Mouse (Mus musculus): ENCODE measurements around the gene Atrip. TPM values are rescaled to one million over a fixed set of nuclear protein-coding genes. Genes with fewer than 3 reads are reported as not detected.
A peak's percentile ranks its signal among the peaks of the same experiment; 100 is the strongest.

Gene Atrip
- polyA plus RNA-seq, 1 experiment: not detected

GRCm38 (mm10) chr9:109038086-109038895, 35.6 kb downstream of the Atrip start, which contains the start of gene Shisa5:
TSS of gene Shisa5 (plus strand) at chr9:109038565.
- H3K27ac ChIP-seq (ENCODE audit: insufficient read depth, low read depth, low read length): peak within 1 kb of the TSS; percentile 3; the same call in 1 of the 2 replicates
- no peak for TF ChIP-seq POLR2A (IDR thresholded peaks at IDR 0.05; ENCODE audit: insufficient read depth, low read depth, low read length)
- no peak for TF ChIP-seq CTCF (IDR thresholded peaks at IDR 0.05; ENCODE audit: insufficient read depth, low read depth, low read length)
- H3K4me3 ChIP-seq (ENCODE audit: insufficient read depth, low read depth, low read length): peak within 1 kb of the TSS; percentile 73
- 1% methylated on average over 40 of the region's 40 CpGs for WGBS
- peaks cover 11% of the 10 kb centered on the region for H3K4me1 ChIP-seq (ENCODE audit: control insufficient read depth, insufficient read depth, low read length)

- no peak overlapping the region for H3K27ac ChIP-seq (ENCODE audit: insufficient read depth, low read depth, low read length)
- H3K4me1 ChIP-seq (ENCODE audit: control insufficient read depth, insufficient read depth, low read length): no peaks in the 10 kb centered on the region
- TF ChIP-seq POLR2A (IDR thresholded peaks at IDR 0.05; ENCODE audit: insufficient read depth, low read depth, low read length) (no peak), CTCF (IDR thresholded peaks at IDR 0.05; ENCODE audit: insufficient read depth, low read depth, low read length) (no peak)
- no peak overlapping the region for H3K4me3 ChIP-seq (ENCODE audit: insufficient read depth, low read depth, low read length)
- 82% methylated on average over 6 of the region's 6 CpGs for WGBS
These were observed 41.5 kb downstream of the Atrip start for GRCm38 (mm10) chr9:109032435-109032834.

- no peak for TF ChIP-seq POLR2A (IDR thresholded peaks at IDR 0.05; ENCODE audit: insufficient read depth, low read depth, low read length)
- TF ChIP-seq CTCF (IDR thresholded peaks at IDR 0.05; ENCODE audit: insufficient read depth, low read depth, low read length): no peak
- Histone ChIP-seq H3K4me1 (ENCODE audit: control insufficient read depth, insufficient read depth, low read length) (no peaks in the 10 kb centered on the region), H3K4me3 (ENCODE audit: insufficient read depth, low read depth, low read length) (no peak overlapping the region), H3K27ac (ENCODE audit: insufficient read depth, low read depth, low read length) (no peak overlapping the region)
- 92% methylated on average over 8 of the region's 8 CpGs for WGBS
These were observed 42.2 kb downstream of the Atrip start for GRCm38 (mm10) chr9:109031686-109032085.

DNA sequence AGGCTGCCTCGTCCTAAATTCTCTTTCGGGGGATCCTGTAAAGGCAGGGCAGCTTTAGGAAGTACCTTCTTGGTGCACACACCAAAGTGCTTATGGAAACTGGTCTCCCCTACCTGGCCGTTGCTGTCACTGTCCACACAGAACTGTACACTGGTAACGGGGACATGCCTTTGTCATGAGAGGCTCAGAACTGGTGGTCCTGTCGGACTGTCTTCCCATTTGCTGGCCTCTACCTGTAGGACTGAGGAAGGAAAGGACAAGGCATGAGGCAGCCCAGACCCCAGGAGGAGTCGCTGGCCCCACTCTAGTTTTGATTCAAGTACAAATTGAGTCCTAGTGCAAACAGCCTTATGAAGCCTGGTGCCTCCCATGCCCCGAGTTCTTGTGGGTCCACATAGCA, 42.9 kb downstream of the Atrip start:
- no peaks in the 10 kb centered on the region for H3K4me1 ChIP-seq (ENCODE audit: control insufficient read depth, insufficient read depth, low read length)
- 90% methylated on average over 7 of the region's 7 CpGs for WGBS
- H3K27ac ChIP-seq (ENCODE audit: insufficient read depth, low read depth, low read length): no peak overlapping the region
- TF ChIP-seq POLR2A (IDR thresholded peaks at IDR 0.05; ENCODE audit: insufficient read depth, low read depth, low read length): no peak
- no peak for TF ChIP-seq CTCF (IDR thresholded peaks at IDR 0.05; ENCODE audit: insufficient read depth, low read depth, low read length)
- no peak overlapping the region for H3K4me3 ChIP-seq (ENCODE audit: insufficient read depth, low read depth, low read length)

DNA sequence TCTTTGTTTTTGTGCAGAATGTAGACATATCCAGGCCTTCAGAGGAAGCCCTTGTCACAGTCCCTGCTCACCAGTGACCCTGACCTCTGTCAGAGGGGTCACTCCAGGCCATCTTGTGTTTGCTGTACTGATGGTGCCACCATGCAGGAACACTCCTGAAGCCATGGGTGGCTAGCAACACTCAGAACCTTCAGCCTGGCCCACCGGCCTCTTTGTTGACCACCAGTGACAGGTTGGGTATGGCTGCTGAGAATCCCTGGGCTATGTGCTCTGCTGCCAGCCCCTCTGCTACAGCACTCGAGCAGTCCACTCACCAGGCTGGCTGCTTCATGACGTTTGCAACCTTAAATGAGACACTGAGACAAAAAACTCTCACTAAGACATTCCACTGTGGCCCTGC, 43.6 kb downstream of the Atrip start:
- no peaks in the 10 kb centered on the region for H3K4me1 ChIP-seq (ENCODE audit: control insufficient read depth, insufficient read depth, low read length)
- no peak overlapping the region for H3K27ac ChIP-seq (ENCODE audit: insufficient read depth, low read depth, low read length)
- TF ChIP-seq POLR2A (IDR thresholded peaks at IDR 0.05; ENCODE audit: insufficient read depth, low read depth, low read length) (no peak), CTCF (IDR thresholded peaks at IDR 0.05; ENCODE audit: insufficient read depth, low read depth, low read length) (no peak)
- H3K4me3 ChIP-seq (ENCODE audit: insufficient read depth, low read depth, low read length): no peak overlapping the region
- 71% methylated on average over 3 of the region's 3 CpGs for WGBS

GRCm38 (mm10) chr9:109028919-109029318, 45.0 kb downstream of the Atrip start:
- Histone ChIP-seq H3K4me3 (ENCODE audit: insufficient read depth, low read depth, low read length) (no peak overlapping the region), H3K4me1 (ENCODE audit: control insufficient read depth, insufficient read depth, low read length) (no peaks in the 10 kb centered on the region), H3K27ac (ENCODE audit: insufficient read depth, low read depth, low read length) (no peak overlapping the region)
- TF ChIP-seq CTCF (IDR thresholded peaks at IDR 0.05; ENCODE audit: insufficient read depth, low read depth, low read length): no peak
- TF ChIP-seq POLR2A (IDR thresholded peaks at IDR 0.05; ENCODE audit: insufficient read depth, low read depth, low read length): no peak
- WGBS: 82% methylated on average over 5 of the region's 5 CpGs

DNA sequence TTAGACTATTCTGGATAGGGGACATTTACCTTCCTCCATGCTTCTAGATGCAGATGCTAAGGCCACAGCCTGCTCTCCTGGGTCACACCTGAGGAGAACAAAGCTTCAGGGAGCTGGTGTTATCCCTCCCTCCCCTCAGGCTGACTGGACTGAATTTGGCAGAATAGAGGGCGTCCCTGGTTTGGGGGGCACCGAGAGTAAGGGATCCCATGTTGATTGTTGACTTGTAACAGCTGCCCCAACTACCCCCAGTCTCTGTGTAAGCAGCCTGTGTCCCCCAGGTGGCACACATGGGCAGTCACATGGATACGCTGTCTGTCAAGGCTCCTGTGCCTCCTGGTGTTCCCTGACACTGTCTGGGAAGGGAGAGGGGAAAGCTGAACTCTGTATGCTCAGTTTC, 45.5 kb downstream of the Atrip start:
- Histone ChIP-seq H3K4me1 (ENCODE audit: control insufficient read depth, insufficient read depth, low read length) (no peaks in the 10 kb centered on the region), H3K27ac (ENCODE audit: insufficient read depth, low read depth, low read length) (no peak overlapping the region), H3K4me3 (ENCODE audit: insufficient read depth, low read depth, low read length) (no peak overlapping the region)
- WGBS: 90% methylated on average over 3 of the region's 3 CpGs
- no peak for TF ChIP-seq CTCF (IDR thresholded peaks at IDR 0.05; ENCODE audit: insufficient read depth, low read depth, low read length)
- no peak for TF ChIP-seq POLR2A (IDR thresholded peaks at IDR 0.05; ENCODE audit: insufficient read depth, low read depth, low read length)

- H3K4me1 ChIP-seq (ENCODE audit: control insufficient read depth, insufficient read depth, low read length): peaks cover 3% of the 10 kb centered on the region; the same call in 1 of the 2 replicates
- TF ChIP-seq CTCF (IDR thresholded peaks at IDR 0.05; ENCODE audit: insufficient read depth, low read depth, low read length): no peak
- no peak for TF ChIP-seq POLR2A (IDR thresholded peaks at IDR 0.05; ENCODE audit: insufficient read depth, low read depth, low read length)
- no peak overlapping the region for H3K27ac ChIP-seq (ENCODE audit: insufficient read depth, low read depth, low read length)
- H3K4me3 ChIP-seq (ENCODE audit: insufficient read depth, low read depth, low read length): no peak overlapping the region
- 72% methylated on average over 8 of the region's 8 CpGs for WGBS
These were observed 46.4 kb downstream of the Atrip start for GRCm38 (mm10) chr9:109027521-109027920.

DNA sequence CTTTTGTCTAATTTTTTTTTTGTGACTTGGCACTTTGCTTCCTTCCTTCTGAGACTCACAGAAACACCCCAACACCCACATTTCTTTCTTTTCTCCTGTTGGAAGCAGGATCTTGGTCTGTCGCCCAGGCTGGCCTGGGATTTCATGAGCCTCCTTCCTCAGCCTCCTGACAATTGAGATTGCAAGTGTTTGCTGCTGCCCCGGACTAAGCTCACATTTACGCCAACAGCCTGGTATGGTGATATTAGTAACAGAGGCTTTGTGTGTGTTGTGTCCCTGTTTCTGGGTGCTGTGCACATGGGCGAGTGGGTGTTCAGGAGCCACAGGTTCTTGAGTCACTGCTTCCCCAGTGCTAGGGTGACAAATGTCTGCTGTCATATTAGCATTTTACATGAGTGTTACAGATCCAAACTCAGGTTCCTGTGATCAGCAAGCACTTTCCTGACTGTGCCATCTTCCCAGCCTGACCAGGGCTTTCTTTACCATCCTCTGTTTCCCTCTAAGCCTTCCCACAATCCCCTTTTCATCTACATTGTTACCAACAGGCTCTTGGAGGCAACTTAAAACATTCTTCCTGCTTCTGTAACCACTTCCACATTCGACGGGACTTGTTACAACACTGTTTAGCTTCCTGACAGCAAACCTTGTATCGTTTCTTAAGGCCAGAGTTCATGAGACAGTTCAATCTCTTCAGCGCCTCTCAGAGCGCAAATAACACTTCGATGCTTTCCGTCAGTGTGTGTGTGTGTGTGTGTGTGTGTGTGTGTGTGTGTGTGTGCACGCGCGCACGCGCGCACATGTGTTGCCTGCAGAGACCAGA, 50.8 kb downstream of the Atrip start:
- Histone ChIP-seq H3K4me3 (ENCODE audit: insufficient read depth, low read depth, low read length) (no peak overlapping the region), H3K27ac (ENCODE audit: insufficient read depth, low read depth, low read length) (no peak overlapping the region), H3K4me1 (ENCODE audit: control insufficient read depth, insufficient read depth, low read length) (peaks cover 9% of the 10 kb centered on the region)
- TF ChIP-seq CTCF (IDR thresholded peaks at IDR 0.05; ENCODE audit: insufficient read depth, low read depth, low read length): no peak
- no peak for TF ChIP-seq POLR2A (IDR thresholded peaks at IDR 0.05; ENCODE audit: insufficient read depth, low read depth, low read length)
- 64% methylated on average over 17 of the region's 17 CpGs for WGBS
